ENCODE assay signal across 9 mouse cellular contexts in the genomic region with DNA sequence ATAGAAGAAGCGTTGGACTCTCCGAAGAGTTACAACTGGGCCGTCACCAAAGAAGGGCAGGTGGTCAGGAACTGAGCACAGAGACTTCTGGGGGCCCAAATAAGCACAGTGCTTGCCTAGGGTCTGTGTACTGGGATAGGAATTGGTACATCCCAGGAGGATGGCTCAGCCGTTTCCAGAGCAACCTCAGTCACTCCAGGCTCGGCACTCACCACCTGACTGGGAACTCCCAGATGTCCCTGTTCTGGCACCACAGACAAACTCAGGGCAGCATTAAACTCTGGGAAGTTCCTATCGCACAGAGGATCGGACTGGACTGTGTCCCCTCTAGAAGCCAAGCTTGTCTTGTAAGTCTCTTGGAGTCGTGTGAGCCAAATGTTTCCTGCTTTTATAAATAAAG. TPM values are rescaled to one million over a fixed set of nuclear protein-coding genes. Genes with fewer than 3 reads are reported as not detected.
DNase-seq lines count a peak whose midpoint lies in the region; ATAC-seq and TF ChIP-seq lines count a peak whose summit lies in the region.
"Had no signal": no experiment of that assay in that cellular context is flagged by ENCODE, and none has a peak within 500 bp of the region (broad histone marks: within the 10 kb centered on the region; RNA-seq: fewer than 3 reads in every experiment).

No protein-coding gene starts in this region.

- no peaks in the 10 kb centered on the region for H3K9me3 ChIP-seq in kidney, embryonic 16.5 days (ENCODE audit: low read length)
- H3K9me3 ChIP-seq in embryonic facial prominence, embryonic 12.5 days = no peaks in the 10 kb centered on the region
- no peaks in the 10 kb centered on the region for H3K9me3 ChIP-seq in intestine, embryonic 15.5 days

- H3K4me1 ChIP-seq in kidney, embryonic 16.5 days (ENCODE audit: insufficient read depth, low read length) = peaks cover 16% of the 10 kb centered on the region
- peaks cover 23% of the 10 kb centered on the region for H3K4me1 ChIP-seq in embryonic facial prominence, embryonic 12.5 days
- peaks cover 16% of the 10 kb centered on the region for H3K4me1 ChIP-seq in intestine, embryonic 15.5 days (replicated peaks)

- no peak for DNase-seq in kidney, adult 9 months
- no peak for DNase-seq in ovary, postnatal 36 days (ENCODE audit: low spot score)
- no peak for DNase-seq in frontal cortex, adult 2 months (ENCODE audit: extremely low spot score in 1 of 2, low spot score in 1 of 2)
- DNase-seq: cerebellum, adult 11-12 months had no signal

- no peak for ATAC-seq in kidney, embryonic 16.5 days (ENCODE audit: low FRiP score, low TSS enrichment)
- no peak for ATAC-seq in embryonic facial prominence, embryonic 12.5 days (ENCODE audit: insufficient number of reproducible peaks, insufficient read depth, low FRiP score, low TSS enrichment)
- ATAC-seq in intestine, embryonic 15.5 days = no peak
- ATAC-seq in granulocyte monocyte progenitor cell, adult 5-6 weeks (replicated peaks; ENCODE audit: poor library complexity, severe bottlenecking) = no peak

- H3K79me2 ChIP-seq in myocyte (ENCODE audit: control insufficient read depth, insufficient read depth) = peaks cover 13% of the 10 kb centered on the region

- H3K27ac ChIP-seq in kidney, embryonic 16.5 days (ENCODE audit: low read length) = no peak overlapping the region
- no peak overlapping the region for H3K27ac ChIP-seq in embryonic facial prominence, embryonic 12.5 days
- H3K27ac ChIP-seq in intestine, embryonic 15.5 days = no peak overlapping the region

- peak overlapping the region; percentile 78 for H3K4me2 ChIP-seq in kidney, embryonic 16.5 days (replicated peaks; ENCODE audit: low read depth, low read length)
- H3K4me2 ChIP-seq in embryonic facial prominence, embryonic 12.5 days (replicated peaks) = peak overlapping the region; percentile 93
- peak overlapping the region; percentile 81 for H3K4me2 ChIP-seq in intestine, embryonic 15.5 days (replicated peaks)
- H3K4me2 ChIP-seq in myocyte (ENCODE audit: low read depth) = peak overlapping the region; percentile 84

- WGBS in kidney, embryonic 16.5 days = 82% methylated on average over 8 of the region's 8 CpGs
- WGBS in embryonic facial prominence, embryonic 12.5 days = 84% methylated on average over 8 of the region's 8 CpGs
- WGBS in intestine, embryonic 15.5 days = 81% methylated on average over 8 of the region's 8 CpGs

- H3K4me3 ChIP-seq in kidney, embryonic 16.5 days (ENCODE audit: low read length) = peak overlapping the region; percentile 91; the same call in 1 of the 2 replicates
- peak overlapping the region; percentile 81; the same call in 1 of the 2 replicates for H3K4me3 ChIP-seq in embryonic facial prominence, embryonic 12.5 days
- H3K4me3 ChIP-seq in intestine, embryonic 15.5 days (replicated peaks) = peak overlapping the region; percentile 93; the same call in 1 of the 2 replicates
- H3K4me3 ChIP-seq in myocyte = peak overlapping the region; percentile 81

- TF ChIP-seq POLR2A in myocyte (IDR thresholded peaks at IDR 0.05; ENCODE audit: insufficient read length, low read depth) = no peak

- H3K9ac ChIP-seq in kidney, embryonic 16.5 days (replicated peaks; ENCODE audit: low read length) = peak overlapping the region; percentile 89; the same call in 1 of the 2 replicates
- H3K9ac ChIP-seq in embryonic facial prominence, embryonic 12.5 days = peak overlapping the region; percentile 87
- peak overlapping the region; percentile 88; the same call in 1 of the 2 replicates for H3K9ac ChIP-seq in intestine, embryonic 15.5 days

- peaks cover 13% of the 10 kb centered on the region; the same call in 1 of the 2 replicates for H3K36me3 ChIP-seq in kidney, embryonic 16.5 days (ENCODE audit: insufficient read depth, low read length)
- peaks cover 7% of the 10 kb centered on the region for H3K36me3 ChIP-seq in embryonic facial prominence, embryonic 12.5 days
- H3K36me3 ChIP-seq in intestine, embryonic 15.5 days = peaks cover 6% of the 10 kb centered on the region
- peaks cover 6% of the 10 kb centered on the region for H3K36me3 ChIP-seq in myocyte (ENCODE audit: control insufficient read depth, insufficient read depth)

- H3ac ChIP-seq in myocyte (ENCODE audit: control insufficient read depth, insufficient read length) = no peak overlapping the region

- no peaks in the 10 kb centered on the region for H3K27me3 ChIP-seq in kidney, embryonic 16.5 days (ENCODE audit: insufficient read depth, low read length)
- H3K27me3 ChIP-seq in embryonic facial prominence, embryonic 12.5 days = no peaks in the 10 kb centered on the region
- H3K27me3 ChIP-seq in intestine, embryonic 15.5 days (replicated peaks) = no peaks in the 10 kb centered on the region
- H3K27me3 ChIP-seq in myocyte (ENCODE audit: control insufficient read depth, insufficient read depth, insufficient read length) = no peaks in the 10 kb centered on the region

TF ChIP-seq in myocyte, 11 proteins besides CTCF, POLR2A, EP300 and RAD21:
- TF ChIP-seq MYOG (IDR thresholded peaks at IDR 0.05; ENCODE audit: control insufficient read depth in 1 of 3, insufficient read depth in 1 of 3, insufficient read length in 2 of 3, low read depth in 2 of 3) (no peak), CEBPB (IDR thresholded peaks at IDR 0.05; ENCODE audit: insufficient read depth, poor library complexity, severe bottlenecking) (no peak), USF1 (IDR thresholded peaks at IDR 0.05; ENCODE audit: low read depth) (no peak), MAX (IDR thresholded peaks at IDR 0.05; ENCODE audit: low read depth) (no peak), E2F4 (IDR thresholded peaks at IDR 0.05; ENCODE audit: insufficient read depth) (no peak), POLR2AphosphoS2 (IDR thresholded peaks at IDR 0.05; ENCODE audit: insufficient read length, low read depth) (no peak), TCF12 (IDR thresholded peaks at IDR 0.05; ENCODE audit: insufficient read depth, poor library complexity, severe bottlenecking) (no peak), REST (IDR thresholded peaks at IDR 0.05; ENCODE audit: insufficient read depth, insufficient read length) (no peak), MYOD1 (IDR thresholded peaks at IDR 0.05; ENCODE audit: control insufficient read depth in 1 of 3, insufficient read length in 2 of 3, low read depth in 2 of 3) (no peak)

RNA-seq across cellular contexts. Expression of a gene that starts 1.4 kb away (rescaled TPM):
- polyA plus RNA-seq in kidney, embryonic 16.5 days (2015; fragmentation: Nextera tagmentation; extraction: Ambion mirVana) = 98.5 and 104 TPM in 2 replicates
- 76.9 and 77.0 TPM in 2 replicates for polyA plus RNA-seq in embryonic facial prominence, embryonic 12.5 days (2016; fragmentation: Nextera tagmentation; extraction: Ambion mirVana)
- polyA plus RNA-seq in intestine, embryonic 15.5 days (2015; fragmentation: Nextera tagmentation; extraction: Ambion mirVana) = 84.4 and 94.1 TPM in 2 replicates
- 86.9 TPM for polyA plus RNA-seq in myocyte (2012; fragmentation: generic; extraction: Trizol)
- polyA plus RNA-seq in frontal cortex, adult 2 months (2012; rRNA removed) = 80.5 and 86.1 TPM in 2 replicates
- total RNA-seq in granulocyte monocyte progenitor cell, adult 5-6 weeks (2014; fragmentation: Nextera tagmentation) = 66.7 and 82.1 TPM in 2 replicates
- total RNA-seq in granulocyte monocyte progenitor cell, adult 5-6 weeks (2017) = 47.1 and 52.4 TPM in 2 replicates

RNA-seq across cellular contexts. Expression of a gene that starts 11.0 kb away (rescaled TPM):
- 0.32 TPM in 1 of 2 replicates, not detected in the other for polyA plus RNA-seq in kidney, embryonic 16.5 days (2015; fragmentation: Nextera tagmentation; extraction: Ambion mirVana)
- polyA plus RNA-seq in embryonic facial prominence, embryonic 12.5 days (2016; fragmentation: Nextera tagmentation; extraction: Ambion mirVana) = not detected in 2 replicates
- not detected in 2 replicates for polyA plus RNA-seq in intestine, embryonic 15.5 days (2015; fragmentation: Nextera tagmentation; extraction: Ambion mirVana)
- polyA plus RNA-seq in myocyte (2012; fragmentation: generic; extraction: Trizol) = not detected
- polyA plus RNA-seq in frontal cortex, adult 2 months (2012; rRNA removed) = 0.76 TPM in 1 of 2 replicates, not detected in the other
- not detected in 2 replicates for total RNA-seq in granulocyte monocyte progenitor cell, adult 5-6 weeks (2014; fragmentation: Nextera tagmentation)
- total RNA-seq in granulocyte monocyte progenitor cell, adult 5-6 weeks (2017) = not detected in 2 replicates

RNA-seq across cellular contexts. Expression of a gene that starts 17.4 kb away (rescaled TPM):
- polyA plus RNA-seq in kidney, embryonic 16.5 days (2015; fragmentation: Nextera tagmentation; extraction: Ambion mirVana) = not detected in 2 replicates
- not detected in 2 replicates for polyA plus RNA-seq in embryonic facial prominence, embryonic 12.5 days (2016; fragmentation: Nextera tagmentation; extraction: Ambion mirVana)
- not detected in 2 replicates for polyA plus RNA-seq in intestine, embryonic 15.5 days (2015; fragmentation: Nextera tagmentation; extraction: Ambion mirVana)
- not detected for polyA plus RNA-seq in myocyte (2012; fragmentation: generic; extraction: Trizol)
- 0.50 and 0.76 TPM in 2 replicates for polyA plus RNA-seq in frontal cortex, adult 2 months (2012; rRNA removed)
- total RNA-seq in granulocyte monocyte progenitor cell, adult 5-6 weeks (2014; fragmentation: Nextera tagmentation) = not detected in 2 replicates
- total RNA-seq in granulocyte monocyte progenitor cell, adult 5-6 weeks (2017) = not detected in 2 replicates
